Mouse (Mus musculus): Measurements from ENCODE around the gene Arpc2. TPM values are rescaled to one million over a fixed set of nuclear protein-coding genes. Genes with fewer than 3 reads are reported as not detected.

The Arpc2 gene
- polyA plus RNA-seq, 1 experiment = 281 TPM

DNA sequence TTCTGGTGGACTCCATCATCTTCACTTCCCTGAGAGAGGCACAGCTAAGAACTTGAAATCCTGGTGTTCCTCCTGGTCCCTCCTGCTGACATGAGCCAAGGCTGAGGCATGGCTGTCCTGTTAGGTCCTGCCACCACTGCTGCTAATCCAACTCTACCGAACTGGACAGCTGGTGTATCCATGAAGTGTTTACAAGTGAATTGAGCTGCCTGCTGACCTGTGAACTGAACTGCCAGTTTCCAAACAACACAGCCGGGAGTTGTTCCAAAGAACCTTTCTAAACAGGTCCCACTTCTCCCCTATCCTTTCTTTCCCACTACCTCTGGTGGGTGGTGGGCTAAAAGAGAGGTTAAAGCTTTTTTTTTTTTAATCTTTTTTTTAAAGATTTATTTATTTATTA, 5.9 kb upstream of the Arpc2 start:
- no peaks in the 10 kb centered on the region for H3K36me3 ChIP-seq (ENCODE audit: control insufficient read depth, insufficient read depth)

DNA sequence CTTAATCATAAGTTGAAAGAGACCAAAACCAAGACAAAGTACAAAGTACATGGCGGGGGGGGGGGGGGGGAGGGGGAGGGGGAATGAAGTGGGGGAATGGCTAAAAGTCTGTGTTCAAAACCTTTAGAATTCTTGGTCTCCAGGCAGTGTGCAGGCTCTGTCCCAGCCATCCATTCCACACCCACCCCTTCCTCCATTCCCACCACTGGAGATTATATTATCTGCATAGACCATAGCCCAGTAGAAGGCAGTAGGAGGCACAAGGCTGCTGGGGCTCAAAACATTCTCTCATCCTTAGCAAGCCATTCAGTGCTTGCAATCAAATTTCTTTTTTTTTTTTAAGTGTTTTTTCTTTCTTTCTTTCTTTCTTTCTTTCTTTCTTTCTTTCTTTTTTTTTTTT, 4.9 kb upstream of the Arpc2 start:
- H3ac ChIP-seq (ENCODE audit: control insufficient read depth, insufficient read length, low read depth) = no peak overlapping the region
- H3K27me3 ChIP-seq (ENCODE audit: control insufficient read depth, insufficient read depth, insufficient read length) = no peaks in the 10 kb centered on the region
- H3K36me3 ChIP-seq (ENCODE audit: control insufficient read depth, insufficient read depth) = no peaks in the 10 kb centered on the region
- no peaks in the 10 kb centered on the region for H3K79me2 ChIP-seq (ENCODE audit: control insufficient read depth, insufficient read depth)
- H3K79me3 ChIP-seq (ENCODE audit: low read depth) = no peaks in the 10 kb centered on the region
- H3K4me3 ChIP-seq (ENCODE audit: insufficient read depth, poor library complexity, severe bottlenecking) = no peak overlapping the region
- TF ChIP-seq CTCF (IDR thresholded peaks at IDR 0.05; ENCODE audit: control insufficient read depth, insufficient read depth, insufficient read length) (no peak), CEBPB (IDR thresholded peaks at IDR 0.05; ENCODE audit: low read depth) (no peak), FOSL1 (IDR thresholded peaks at IDR 0.05; ENCODE audit: insufficient read depth, low read length, poor library complexity, severe bottlenecking) (no peak), MYOD1 (IDR thresholded peaks at IDR 0.05; ENCODE audit: control insufficient read depth, insufficient read length, low read depth) (no peak), MYOG (IDR thresholded peaks at IDR 0.05; ENCODE audit: control insufficient read depth, extremely low read depth, insufficient read length) (no peak), USF1 (IDR thresholded peaks at IDR 0.05; ENCODE audit: low read depth) (no peak), MAX (IDR thresholded peaks at IDR 0.05) (no peak)

More for the DNA sequence above, 5.9 kb upstream of the Arpc2 start:
- Histone ChIP-seq H3K79me3 (ENCODE audit: low read depth) (no peaks in the 10 kb centered on the region), H3K4me3 (ENCODE audit: insufficient read depth, poor library complexity, severe bottlenecking) (no peak overlapping the region), H3K79me2 (ENCODE audit: control insufficient read depth, insufficient read depth) (no peaks in the 10 kb centered on the region), H3ac (ENCODE audit: control insufficient read depth, insufficient read length, low read depth) (no peak overlapping the region), H3K27me3 (ENCODE audit: control insufficient read depth, insufficient read depth, insufficient read length) (no peaks in the 10 kb centered on the region)
- TF ChIP-seq FOSL1 (IDR thresholded peaks at IDR 0.05; ENCODE audit: insufficient read depth, low read length, poor library complexity, severe bottlenecking) (no peak), CEBPB (IDR thresholded peaks at IDR 0.05; ENCODE audit: low read depth) (no peak), USF1 (IDR thresholded peaks at IDR 0.05; ENCODE audit: low read depth) (no peak), MAX (IDR thresholded peaks at IDR 0.05) (no peak), MYOG (IDR thresholded peaks at IDR 0.05; ENCODE audit: control insufficient read depth, extremely low read depth, insufficient read length) (no peak), CTCF (IDR thresholded peaks at IDR 0.05; ENCODE audit: control insufficient read depth, insufficient read depth, insufficient read length) (no peak), MYOD1 (IDR thresholded peaks at IDR 0.05; ENCODE audit: control insufficient read depth, insufficient read length, low read depth) (no peak)

DNA sequence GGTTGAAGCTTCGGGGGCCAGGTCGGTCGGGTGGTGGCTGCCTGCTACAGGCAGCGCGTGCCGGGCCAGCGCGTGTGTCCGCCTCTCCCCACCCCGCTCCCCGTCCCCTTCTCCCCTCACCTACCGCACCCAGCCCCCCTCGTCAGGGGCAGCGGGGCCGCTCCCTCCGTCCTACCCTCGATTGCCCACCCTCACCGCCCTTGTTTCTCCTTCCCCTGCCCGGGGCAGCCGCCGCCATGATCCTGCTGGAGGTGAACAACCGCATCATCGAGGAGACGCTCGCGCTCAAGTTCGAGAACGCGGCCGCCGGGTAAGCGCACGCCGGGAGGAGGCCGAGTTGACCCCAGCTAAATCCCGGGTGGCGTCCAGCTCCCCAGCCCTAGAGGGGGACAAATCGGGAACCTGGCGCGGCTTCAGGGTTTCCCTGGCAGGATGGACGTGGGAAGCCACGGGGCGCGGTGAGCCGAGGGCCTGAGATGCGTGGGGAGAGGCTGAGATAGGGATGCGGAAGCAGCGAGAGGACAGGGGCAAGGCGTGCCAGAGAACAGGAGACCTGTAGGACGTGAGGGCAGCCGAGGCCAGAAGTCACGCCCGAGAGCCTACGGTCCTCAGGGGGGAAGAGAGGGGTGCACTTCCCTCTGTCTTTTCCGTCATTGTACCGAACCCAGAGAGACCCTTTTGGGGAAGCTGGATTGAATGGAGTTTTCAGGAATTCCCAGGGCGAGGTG, 870 bp downstream of the Arpc2 start:
- Histone ChIP-seq H3K27me3 (ENCODE audit: control insufficient read depth, insufficient read depth, insufficient read length) (no peaks in the 10 kb centered on the region), H3K79me3 (ENCODE audit: low read depth) (peaks cover 49% of the 10 kb centered on the region), H3K4me3 (ENCODE audit: insufficient read depth, poor library complexity, severe bottlenecking) (peak overlapping the region; percentile 92), H3K36me3 (ENCODE audit: control insufficient read depth, insufficient read depth) (no peaks in the 10 kb centered on the region), H3K79me2 (ENCODE audit: control insufficient read depth, insufficient read depth) (peaks cover 54% of the 10 kb centered on the region), H3ac (ENCODE audit: control insufficient read depth, insufficient read length, low read depth) (peak overlapping the region; percentile 83)
- TF ChIP-seq MAX (IDR thresholded peaks at IDR 0.05) (peak; percentile 12), MYOG (IDR thresholded peaks at IDR 0.05; ENCODE audit: control insufficient read depth, extremely low read depth, insufficient read length) (no peak)

- peaks cover 6% of the 10 kb centered on the region for H3K36me3 ChIP-seq (ENCODE audit: control insufficient read depth, insufficient read depth)
- H3ac ChIP-seq (ENCODE audit: control insufficient read depth, insufficient read length, low read depth) = peak overlapping the region; percentile 68
- TF ChIP-seq MYOG (IDR thresholded peaks at IDR 0.05; ENCODE audit: control insufficient read depth, extremely low read depth, insufficient read length) = no peak
- TF ChIP-seq FOSL1 (IDR thresholded peaks at IDR 0.05; ENCODE audit: insufficient read depth, low read length, poor library complexity, severe bottlenecking) = no peak
- TF ChIP-seq USF1 (IDR thresholded peaks at IDR 0.05; ENCODE audit: low read depth) = no peak
- TF ChIP-seq CEBPB (IDR thresholded peaks at IDR 0.05; ENCODE audit: low read depth) = no peak
- no peak for TF ChIP-seq CTCF (IDR thresholded peaks at IDR 0.05; ENCODE audit: control insufficient read depth, insufficient read depth, insufficient read length)
- no peak for TF ChIP-seq MYOD1 (IDR thresholded peaks at IDR 0.05; ENCODE audit: control insufficient read depth, insufficient read length, low read depth)
- TF ChIP-seq MAX (IDR thresholded peaks at IDR 0.05) = no peak
- H3K79me3 ChIP-seq (ENCODE audit: low read depth) = peaks cover 58% of the 10 kb centered on the region
- H3K27me3 ChIP-seq (ENCODE audit: control insufficient read depth, insufficient read depth, insufficient read length) = no peaks in the 10 kb centered on the region
- peaks cover 63% of the 10 kb centered on the region for H3K79me2 ChIP-seq (ENCODE audit: control insufficient read depth, insufficient read depth)
- H3K4me3 ChIP-seq (ENCODE audit: insufficient read depth, poor library complexity, severe bottlenecking) = peak overlapping the region; percentile 92
These were observed 1.8 kb downstream of the Arpc2 start for GRCm38 (mm10) chr1:74237671-74238070.

DNA sequence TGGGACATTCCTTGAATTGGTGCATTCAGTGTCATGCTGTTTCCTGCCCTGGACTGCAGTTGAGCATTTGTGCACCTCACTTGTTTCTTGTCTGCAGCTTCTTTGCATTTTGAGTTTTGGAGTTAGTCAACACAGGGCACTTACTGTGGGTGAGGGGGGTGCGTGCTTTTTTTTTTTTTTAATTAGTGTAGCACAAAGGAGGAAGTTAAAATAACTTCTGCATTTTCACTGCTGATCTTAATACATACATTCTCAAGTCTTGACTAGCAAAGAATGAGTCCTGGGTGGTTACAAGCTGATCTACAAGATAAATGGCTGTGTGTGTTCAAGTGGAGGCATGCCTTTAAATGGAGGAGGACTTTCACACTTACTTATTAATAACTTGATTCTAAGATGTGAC, 2.3 kb downstream of the Arpc2 start:
- Histone ChIP-seq H3K79me2 (ENCODE audit: control insufficient read depth, insufficient read depth) (peaks cover 68% of the 10 kb centered on the region), H3K79me3 (ENCODE audit: low read depth) (peaks cover 63% of the 10 kb centered on the region), H3ac (ENCODE audit: control insufficient read depth, insufficient read length, low read depth) (peak overlapping the region; percentile 68), H3K27me3 (ENCODE audit: control insufficient read depth, insufficient read depth, insufficient read length) (no peaks in the 10 kb centered on the region), H3K4me3 (ENCODE audit: insufficient read depth, poor library complexity, severe bottlenecking) (peak overlapping the region; percentile 92), H3K36me3 (ENCODE audit: control insufficient read depth, insufficient read depth) (peaks cover 6% of the 10 kb centered on the region)
- no peak for TF ChIP-seq FOSL1 (IDR thresholded peaks at IDR 0.05; ENCODE audit: insufficient read depth, low read length, poor library complexity, severe bottlenecking)
- no peak for TF ChIP-seq CTCF (IDR thresholded peaks at IDR 0.05; ENCODE audit: control insufficient read depth, insufficient read depth, insufficient read length)
- TF ChIP-seq CEBPB (IDR thresholded peaks at IDR 0.05; ENCODE audit: low read depth) = no peak
- no peak for TF ChIP-seq MYOG (IDR thresholded peaks at IDR 0.05; ENCODE audit: control insufficient read depth, extremely low read depth, insufficient read length)
- TF ChIP-seq USF1 (IDR thresholded peaks at IDR 0.05; ENCODE audit: low read depth) = no peak
- TF ChIP-seq MYOD1 (IDR thresholded peaks at IDR 0.05; ENCODE audit: control insufficient read depth, insufficient read length, low read depth) = no peak
- TF ChIP-seq MAX (IDR thresholded peaks at IDR 0.05) = no peak

DNA sequence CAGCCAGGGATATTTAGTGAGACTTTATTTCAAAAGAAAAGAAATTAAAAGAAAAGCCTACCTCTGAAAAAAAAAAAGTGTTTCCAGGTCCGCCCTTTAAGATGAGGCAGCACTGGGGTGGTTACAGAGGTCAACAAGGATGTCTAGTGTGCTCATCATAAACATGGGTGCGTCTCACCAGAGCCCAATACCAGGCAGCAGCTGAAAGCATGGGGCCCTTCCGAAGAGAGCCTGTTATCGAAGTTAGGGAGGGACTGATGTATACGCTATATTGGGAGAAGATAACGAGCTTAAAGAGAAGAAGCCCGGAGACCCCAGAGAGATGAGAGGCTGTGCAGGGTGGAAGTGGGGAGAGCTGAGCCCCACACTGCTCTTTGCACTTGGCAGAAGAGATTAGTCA, 3.3 kb downstream of the Arpc2 start:
- Histone ChIP-seq H3K79me3 (ENCODE audit: low read depth) (peaks cover 73% of the 10 kb centered on the region), H3K27me3 (ENCODE audit: control insufficient read depth, insufficient read depth, insufficient read length) (no peaks in the 10 kb centered on the region), H3ac (ENCODE audit: control insufficient read depth, insufficient read length, low read depth) (peak overlapping the region; percentile 12), H3K79me2 (ENCODE audit: control insufficient read depth, insufficient read depth) (peaks cover 78% of the 10 kb centered on the region), H3K4me3 (ENCODE audit: insufficient read depth, poor library complexity, severe bottlenecking) (peak overlapping the region; percentile 21), H3K36me3 (ENCODE audit: control insufficient read depth, insufficient read depth) (peaks cover 6% of the 10 kb centered on the region)
- TF ChIP-seq MAX (IDR thresholded peaks at IDR 0.05) (no peak), CTCF (IDR thresholded peaks at IDR 0.05; ENCODE audit: control insufficient read depth, insufficient read depth, insufficient read length) (no peak), FOSL1 (IDR thresholded peaks at IDR 0.05; ENCODE audit: insufficient read depth, low read length, poor library complexity, severe bottlenecking) (no peak), CEBPB (IDR thresholded peaks at IDR 0.05; ENCODE audit: low read depth) (no peak), USF1 (IDR thresholded peaks at IDR 0.05; ENCODE audit: low read depth) (no peak), MYOG (IDR thresholded peaks at IDR 0.05; ENCODE audit: control insufficient read depth, extremely low read depth, insufficient read length) (no peak), MYOD1 (IDR thresholded peaks at IDR 0.05; ENCODE audit: control insufficient read depth, insufficient read length, low read depth) (no peak)
